Mouse (Mus musculus): ENCODE results near the gene Apln.

- TF ChIP-seq CTCF (IDR thresholded peaks at IDR 0.05; ENCODE audit: extremely low read depth, insufficient read depth, insufficient read length, insufficient replicate concordance), result no peak
- TF ChIP-seq POLR2A (IDR thresholded peaks at IDR 0.05; ENCODE audit: low read depth, low read length), result no peak
Observed at GRCm38 (mm10) chrX:48066891-48067290, 32.2 kb upstream of the Apln start.

Data from spleen, adult 2 months (tissue).